Mouse (Mus musculus): Measurements from ENCODE around the gene Supt3.

Supt3 gene

GRCm38 (mm10) chr17:44782366-44782765 is 5.4 kb downstream of the Supt3 start:
- no peak for DNase-seq (ENCODE audit: low spot score)

DNA sequence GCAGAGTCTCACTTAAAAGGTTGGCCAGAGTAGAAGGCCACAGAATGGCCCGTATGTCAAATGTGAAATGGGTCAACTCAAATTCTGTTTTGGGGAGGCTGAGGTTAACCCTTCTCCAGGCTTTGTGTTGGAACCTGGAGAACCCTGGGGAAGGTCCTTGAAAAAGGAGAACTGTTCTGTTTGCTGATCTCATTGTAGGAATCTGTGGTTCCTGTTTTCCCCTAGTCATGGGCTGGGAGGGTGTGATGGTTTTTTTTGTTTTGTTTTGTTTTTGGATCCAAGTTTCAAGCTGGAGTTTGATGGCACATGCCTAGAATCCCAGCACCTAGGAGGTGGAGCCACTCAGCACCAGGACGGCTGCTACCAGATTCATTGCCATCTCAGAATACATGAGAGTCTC is 6.2 kb downstream of the Supt3 start:
- no peak for DNase-seq (ENCODE audit: low spot score)

DNA sequence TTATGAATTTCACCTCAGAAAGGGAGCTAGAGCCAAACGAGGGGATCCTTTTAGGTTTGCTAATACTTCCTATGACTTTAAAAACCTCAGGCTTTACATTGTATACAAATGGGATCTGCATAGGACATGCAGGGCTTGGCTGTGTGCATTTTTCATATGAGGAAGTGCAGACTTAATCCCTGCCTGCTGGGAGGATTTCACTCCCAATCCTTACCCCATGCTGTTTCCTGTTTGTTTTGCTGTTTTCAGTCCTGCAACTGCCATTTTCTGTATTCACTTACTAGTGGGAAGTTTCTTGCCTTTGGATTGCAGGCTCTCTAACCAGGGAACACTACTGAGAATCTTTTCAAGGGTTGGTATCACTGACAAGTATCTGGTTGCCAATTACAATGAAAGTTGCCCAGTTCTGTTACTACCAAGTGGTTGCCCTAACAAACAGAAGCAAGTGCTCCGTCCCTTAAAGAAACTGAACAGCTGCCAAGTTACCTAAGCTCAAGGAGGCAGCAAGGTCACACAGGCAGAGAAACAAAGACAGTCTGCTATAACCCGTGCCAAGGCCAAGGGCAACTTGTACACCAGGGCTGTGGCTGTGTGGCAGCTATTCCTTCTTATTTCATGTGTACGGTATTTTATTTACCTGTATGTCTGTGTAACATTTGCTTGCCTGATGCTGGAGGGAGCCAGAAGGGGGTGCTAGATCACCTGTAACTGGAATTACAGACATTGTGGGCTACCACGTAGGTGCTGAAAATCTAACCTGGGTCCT is 12.2 kb downstream of the Supt3 start:
- no peak for DNase-seq (ENCODE audit: low spot score)

DNA sequence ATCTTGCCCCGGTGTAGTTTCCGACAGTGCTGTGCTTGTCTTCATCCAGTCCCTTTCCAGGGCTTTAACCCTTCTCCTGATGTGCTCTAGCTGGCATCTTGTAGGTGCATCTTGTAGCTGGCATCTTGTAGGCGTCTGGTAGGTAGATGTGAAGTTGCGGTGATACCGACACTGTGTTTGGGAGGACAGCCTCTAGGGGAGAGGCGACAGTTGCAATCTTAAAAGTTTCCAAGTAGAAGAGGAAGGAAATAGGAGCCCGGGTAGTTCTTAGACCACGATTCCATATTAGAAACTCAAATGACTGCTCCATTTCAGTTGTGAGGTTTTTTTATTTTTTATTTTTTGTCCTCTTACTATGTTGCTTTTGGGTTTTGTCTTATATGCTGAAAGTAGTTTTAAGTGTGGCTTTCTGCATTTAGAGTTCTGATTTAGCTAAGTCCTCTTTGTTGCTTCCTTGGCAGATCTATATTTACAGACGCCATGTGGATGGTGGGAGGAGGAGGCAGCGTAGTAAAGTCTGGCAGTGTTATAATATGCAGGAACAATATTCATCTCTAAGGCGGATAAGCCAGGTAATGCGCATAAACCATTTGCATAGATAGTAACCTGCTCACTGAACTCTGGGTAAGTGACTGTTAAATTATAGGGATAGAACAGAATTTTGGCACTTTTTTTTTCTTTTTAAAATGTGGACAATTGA is 15.4 kb downstream of the Supt3 start:
- DNase-seq (ENCODE audit: low spot score) = no peak

- no peak for DNase-seq (ENCODE audit: low spot score)
These were observed 20.4 kb downstream of the Supt3 start for GRCm38 (mm10) chr17:44797331-44797730.

GRCm38 (mm10) chr17:44807031-44807430 is 30.1 kb downstream of the Supt3 start:
- DNase-seq (ENCODE audit: low spot score) = no peak

GRCm38 (mm10) chr17:44814508-44815175 is 37.7 kb downstream of the Supt3 start, which contains the start of gene Runx2:
Gene Runx2 (minus strand): TSS chr17:44814797.
- no peak for DNase-seq (ENCODE audit: low spot score)

DNA sequence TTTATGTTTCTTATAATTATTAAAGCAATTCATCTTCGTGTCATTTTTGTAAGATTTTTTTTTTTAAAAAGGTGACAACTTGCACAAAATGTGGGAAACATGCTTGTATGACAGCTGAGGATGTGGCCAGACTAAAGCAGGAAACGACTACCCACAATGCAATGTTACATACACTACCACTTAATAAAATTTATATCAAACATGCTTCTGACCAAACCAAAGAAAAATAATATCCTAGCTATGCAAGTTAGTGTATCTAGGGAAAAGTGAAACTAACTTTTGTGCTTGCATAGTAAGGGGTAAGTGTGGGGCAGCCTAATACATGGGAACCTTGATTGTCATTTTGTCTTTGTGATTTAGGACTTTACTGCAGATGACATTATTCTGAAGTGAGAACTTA is 41.9 kb downstream of the Supt3 start:
- no peak for DNase-seq (ENCODE audit: low spot score)

DNA sequence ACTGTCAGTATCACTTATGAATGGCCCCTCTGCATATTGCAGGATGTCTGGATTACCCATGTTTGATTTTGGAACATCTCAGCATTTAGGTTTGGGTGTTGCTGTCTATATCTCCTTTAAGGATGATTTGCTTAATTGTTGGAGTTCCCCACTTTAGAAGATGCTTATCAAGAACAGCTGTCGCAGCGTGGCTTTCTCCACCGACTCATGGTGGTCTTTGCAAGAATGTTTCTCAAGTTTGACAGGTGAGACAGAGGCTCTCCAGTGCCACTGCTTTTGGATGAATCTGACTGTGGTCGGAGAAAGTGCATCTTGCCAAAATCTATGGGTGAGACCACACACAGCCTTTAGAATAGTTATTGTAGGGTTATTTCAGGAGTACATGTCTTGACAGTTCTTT is 42.9 kb downstream of the Supt3 start:
- DNase-seq (ENCODE audit: low spot score) = no peak

DNA sequence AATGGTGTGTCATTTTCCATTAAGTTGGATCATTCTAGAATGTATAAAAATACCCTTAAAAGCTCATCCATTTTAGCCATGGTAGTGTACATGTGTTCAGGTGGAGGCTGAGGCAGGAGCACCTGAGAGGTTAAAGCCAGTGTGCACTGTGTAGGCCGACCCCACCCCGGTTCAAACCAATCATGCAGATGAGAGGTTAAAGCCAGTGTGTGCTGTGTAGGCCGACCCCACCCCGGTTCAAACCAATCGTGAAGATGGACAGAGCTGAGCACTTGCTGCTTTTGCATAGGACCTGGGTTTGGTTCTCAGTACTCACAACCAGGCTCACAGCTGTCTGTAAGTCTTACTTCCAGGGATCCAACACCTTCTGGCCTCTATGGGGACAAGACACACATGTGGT is 45.0 kb downstream of the Supt3 start:
- no peak for DNase-seq (ENCODE audit: low spot score)

GRCm38 (mm10) chr17:44827124-44827523 is 50.2 kb downstream of the Supt3 start:
- no peak for DNase-seq (ENCODE audit: low spot score)

- DNase-seq (ENCODE audit: low spot score) = peak; percentile 11
These were observed 51.0 kb downstream of the Supt3 start for GRCm38 (mm10) chr17:44827964-44828363.

- no peak for DNase-seq (ENCODE audit: low spot score)
These were observed 52.6 kb downstream of the Supt3 start for GRCm38 (mm10) chr17:44829587-44829986.

DNA sequence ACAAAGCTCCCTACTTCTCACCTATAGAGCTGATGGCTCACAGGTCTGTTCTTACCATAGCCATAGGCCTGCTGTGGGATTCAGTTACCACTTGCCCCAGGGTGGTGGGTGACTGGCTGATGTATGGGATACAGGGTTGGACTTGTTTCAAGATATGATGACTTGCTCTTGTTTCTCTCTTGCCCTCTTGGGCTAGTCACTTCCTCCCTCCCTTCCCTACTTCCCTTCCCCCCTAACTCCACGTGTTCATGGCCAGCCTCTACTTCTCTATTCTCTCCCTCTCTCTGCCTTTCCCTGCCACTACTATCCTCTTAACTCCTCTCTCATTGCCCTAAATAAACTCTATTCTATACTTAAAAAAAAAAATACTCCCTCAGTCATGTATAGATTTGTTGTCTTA is 54.2 kb downstream of the Supt3 start:
- DNase-seq (ENCODE audit: low spot score) = no peak

DNA sequence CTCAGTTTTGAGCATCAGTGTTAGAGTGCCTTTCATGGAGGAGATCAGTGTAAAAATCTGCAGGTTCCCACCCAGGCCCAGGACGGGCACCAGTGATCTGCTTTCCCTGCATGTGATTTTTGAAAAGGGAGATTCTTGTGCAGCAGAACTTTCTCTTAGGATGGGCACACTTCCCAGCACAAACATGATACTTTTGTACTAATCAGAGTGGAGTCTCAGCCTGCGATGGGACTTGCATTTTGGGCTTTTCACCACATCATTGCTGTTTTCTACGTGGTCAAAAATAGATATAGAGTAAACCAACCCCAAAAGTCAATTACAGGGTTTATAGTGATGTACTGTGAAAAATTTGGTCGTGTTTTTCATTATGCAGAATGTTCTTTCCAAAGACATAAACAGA is 65.2 kb downstream of the Supt3 start:
- no peak for DNase-seq (ENCODE audit: low spot score)

DNA sequence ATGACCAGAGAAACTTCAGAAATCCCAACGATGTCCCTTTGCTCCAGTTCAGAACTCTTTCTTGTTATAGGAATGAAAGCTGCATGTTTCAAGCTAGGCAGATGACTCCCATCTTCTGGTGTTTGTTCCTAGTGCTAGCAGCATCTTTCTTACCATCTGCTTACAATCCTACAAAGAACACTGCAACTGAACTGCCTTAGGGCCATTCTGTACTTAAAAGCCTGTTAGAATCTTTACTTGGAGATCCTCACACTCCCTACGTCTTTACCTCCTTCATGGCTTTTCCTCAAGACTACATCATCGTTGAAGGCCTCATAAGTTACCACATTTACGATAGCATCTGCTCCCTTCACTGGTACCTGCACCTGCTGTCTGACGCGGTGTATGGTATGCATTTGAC is 86.2 kb downstream of the Supt3 start:
- no peak for DNase-seq (ENCODE audit: low spot score)

DNA sequence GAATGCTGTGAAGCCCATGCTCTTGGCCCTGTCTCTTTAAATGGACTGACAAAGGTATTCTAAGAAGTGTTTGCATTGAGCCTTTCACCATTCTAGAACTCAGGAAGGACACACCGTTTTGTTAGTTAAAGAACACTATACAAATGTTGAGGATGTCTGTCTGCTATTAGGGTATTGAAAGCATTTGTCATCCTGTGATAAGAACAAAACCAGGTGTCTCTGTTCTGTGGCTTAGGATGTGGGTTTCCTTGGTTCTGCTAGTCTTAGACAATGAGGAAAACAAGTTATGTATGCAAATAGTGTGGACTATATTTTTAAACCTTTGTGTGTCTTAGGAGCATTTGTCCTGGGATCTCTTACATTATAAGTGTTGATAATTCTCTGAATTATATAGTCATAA is 116.6 kb downstream of the Supt3 start:
- DNase-seq (ENCODE audit: low spot score) = no peak

DNA sequence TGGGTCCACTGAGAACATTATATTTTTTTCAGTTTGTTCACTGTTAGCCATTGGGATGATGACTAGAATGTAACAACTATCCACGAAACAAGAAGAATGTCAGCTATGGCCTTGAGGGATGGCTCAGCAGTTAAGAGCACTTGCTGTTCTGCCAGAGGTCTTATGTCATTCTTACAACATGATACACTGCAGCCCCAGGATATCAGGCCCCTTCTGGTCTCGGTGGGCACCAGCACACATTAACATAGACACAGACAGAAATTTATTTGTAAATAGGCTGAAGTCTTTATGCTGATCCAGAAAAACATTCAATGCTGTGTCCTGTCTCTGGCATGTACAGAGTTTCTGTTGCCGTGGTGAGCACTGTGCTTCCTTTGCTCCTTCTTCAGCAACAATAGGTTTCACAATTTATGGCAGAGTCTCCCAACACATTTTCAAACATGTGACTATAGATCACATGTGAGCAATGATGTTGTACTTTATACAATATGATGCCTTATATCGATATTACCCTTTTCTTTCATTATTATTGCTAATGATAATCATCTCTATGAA is 166.7 kb downstream of the Supt3 start:
- DNase-seq (ENCODE audit: low spot score) = no peak

DNA sequence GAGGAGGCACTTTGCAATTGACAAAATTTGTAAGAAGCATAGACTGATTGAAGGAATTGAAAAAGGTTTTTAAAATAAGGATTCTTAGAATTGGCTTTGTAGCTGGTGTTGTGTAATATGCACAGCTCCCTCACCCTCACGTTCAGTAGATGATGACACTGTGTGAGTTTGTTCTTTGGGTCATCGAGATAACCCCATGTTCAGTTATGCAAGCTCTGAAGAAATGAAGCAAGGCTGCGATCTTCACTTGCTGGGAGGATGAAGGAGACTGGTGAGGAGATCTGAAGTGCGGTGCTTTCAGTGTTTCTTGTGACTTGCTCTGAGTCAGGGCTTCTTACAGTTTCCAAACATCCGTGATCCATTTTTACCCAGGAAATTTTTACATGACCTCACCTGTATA is 168.4 kb downstream of the Supt3 start:
- no peak for DNase-seq (ENCODE audit: low spot score)

GRCm38 (mm10) chr17:44948321-44948720 is 171.4 kb downstream of the Supt3 start:
- DNase-seq (ENCODE audit: low spot score) = no peak

DNA sequence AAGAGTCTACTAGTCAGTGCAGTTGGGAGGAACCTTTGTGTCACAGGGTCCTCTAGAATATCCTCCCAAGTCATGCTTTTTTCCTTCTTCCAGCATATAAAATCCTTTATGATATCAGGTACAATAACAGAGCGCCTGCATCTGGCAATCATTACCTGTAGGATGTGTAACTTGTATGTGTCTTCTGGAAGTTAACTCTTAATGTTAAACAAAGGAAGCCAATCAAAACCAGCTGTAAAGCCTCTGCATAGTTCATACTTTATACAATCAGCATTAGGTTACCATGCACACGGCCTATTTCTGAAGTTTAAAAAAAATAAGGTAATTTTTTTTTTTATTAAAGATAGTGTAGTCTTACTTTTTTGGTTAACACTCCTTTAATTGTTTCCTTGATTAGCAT is 179.7 kb downstream of the Supt3 start:
- DNase-seq (ENCODE audit: low spot score) = no peak

- DNase-seq (ENCODE audit: low spot score) = no peak
These were observed 186.3 kb downstream of the Supt3 start for GRCm38 (mm10) chr17:44963051-44963798.

Data from spleen, adult 12 weeks (tissue).